16 mouse cellular contexts compared by ENCODE assay signal in the genomic region with DNA sequence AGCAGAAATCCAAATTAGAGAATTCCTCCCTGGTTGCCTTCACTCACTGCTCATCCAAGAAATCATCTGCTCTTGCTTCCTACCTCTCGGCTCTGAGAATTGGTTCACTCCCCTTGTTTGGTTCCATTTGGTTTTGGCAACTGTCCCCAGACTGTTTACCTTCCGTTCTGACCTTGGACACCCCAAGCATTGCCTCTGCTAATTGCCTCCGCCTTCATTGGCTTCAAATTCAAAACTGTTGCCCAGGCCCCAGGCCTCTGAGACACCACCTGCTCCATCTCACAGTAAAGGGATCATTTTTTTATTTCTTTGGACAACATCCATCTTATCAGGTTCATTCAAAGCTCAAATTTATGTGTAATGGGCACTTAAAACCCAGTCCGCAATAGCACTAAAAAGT.
DNase-seq lines count a peak whose midpoint lies in the region; ATAC-seq and TF ChIP-seq lines count a peak whose summit lies in the region.
"Had no signal": no experiment of that assay in that cellular context is flagged by ENCODE, and none has a peak within 500 bp of the region (broad histone marks: within the 10 kb centered on the region; RNA-seq: fewer than 3 reads in every experiment).

No protein-coding gene starts in this region.

- no peak overlapping the region for H3K4me3 ChIP-seq in hindbrain, postnatal 0 days (ENCODE audit: low read length)
- H3K4me3 ChIP-seq in hindbrain, embryonic 10.5 days, result no peak overlapping the region
- H3K4me3 ChIP-seq: heart, embryonic 10.5 days; limb, embryonic 12.5 days; lung, embryonic 15.5 days; midbrain, embryonic 10.5 days had no signal

- no peaks in the 10 kb centered on the region for H3K36me3 ChIP-seq in hindbrain, postnatal 0 days (ENCODE audit: insufficient read depth, low read length)
- no peaks in the 10 kb centered on the region for H3K36me3 ChIP-seq in hindbrain, embryonic 10.5 days
- H3K36me3 ChIP-seq: heart, embryonic 10.5 days; limb, embryonic 12.5 days; lung, embryonic 15.5 days; midbrain, embryonic 10.5 days had no signal

- H3K9ac ChIP-seq in hindbrain, postnatal 0 days (replicated peaks; ENCODE audit: low read length), result no peak overlapping the region
- H3K9ac ChIP-seq: limb, embryonic 12.5 days; lung, embryonic 15.5 days had no signal

- no peaks in the 10 kb centered on the region for H3K4me1 ChIP-seq in hindbrain, postnatal 0 days (ENCODE audit: insufficient read depth, low read length)
- H3K4me1 ChIP-seq in hindbrain, embryonic 10.5 days (replicated peaks), result no peaks in the 10 kb centered on the region; the same call in none of the 2 replicates
- H3K4me1 ChIP-seq: heart, embryonic 10.5 days had no signal

- H3K4me2 ChIP-seq in hindbrain, postnatal 0 days (ENCODE audit: low read depth, low read length), result no peak overlapping the region
- H3K4me2 ChIP-seq: limb, embryonic 12.5 days; lung, embryonic 15.5 days had no signal

- WGBS in hindbrain, postnatal 0 days, result 64% methylated on average over 4 of the region's 4 CpGs
- WGBS in hindbrain, embryonic 10.5 days, result 83% methylated on average over 4 of the region's 4 CpGs

- peak; percentile 33 for DNase-seq in hindbrain, postnatal 0 days (ENCODE audit: low spot score)
- no peak for DNase-seq in hindbrain, embryonic 10.5 days (ENCODE audit: low spot score)
- peak; percentile 8 for DNase-seq in lung, postnatal 10 days
- no peak for DNase-seq in lung, postnatal 14 days
- DNase-seq in cerebellum, adult 9-10 months, result peak; percentile 11
- peak; percentile 11 for DNase-seq in ovary, postnatal 14 days (ENCODE audit: low spot score)
- no peak for DNase-seq in c-Kit-positive CD71-positive TER-119-positive erythroid progenitor cells, embryonic 14.5 days (ENCODE audit: low spot score)
- DNase-seq: embryo, embryonic 11 days; kidney, adult 2 months; right cerebral cortex, postnatal 14 days; thymus, postnatal 4 days had no signal

- no peak for ATAC-seq in hindbrain, postnatal 0 days
- ATAC-seq: hindbrain, embryonic 16.5 days had no signal

- H3K27ac ChIP-seq in hindbrain, postnatal 0 days, result no peak overlapping the region
- H3K27ac ChIP-seq in hindbrain, embryonic 10.5 days, result no peak overlapping the region
- H3K27ac ChIP-seq: heart, embryonic 10.5 days; limb, embryonic 12.5 days; lung, embryonic 15.5 days; midbrain, embryonic 10.5 days had no signal

- H3K9me3 ChIP-seq in hindbrain, postnatal 0 days (ENCODE audit: low read length), result no peaks in the 10 kb centered on the region
- H3K9me3 ChIP-seq in hindbrain, embryonic 10.5 days, result no peaks in the 10 kb centered on the region
- H3K9me3 ChIP-seq: heart, embryonic 10.5 days; limb, embryonic 12.5 days; lung, embryonic 15.5 days; midbrain, embryonic 10.5 days had no signal

- no peaks in the 10 kb centered on the region for H3K27me3 ChIP-seq in hindbrain, postnatal 0 days (ENCODE audit: insufficient read depth, low read length)
- no peaks in the 10 kb centered on the region for H3K27me3 ChIP-seq in hindbrain, embryonic 10.5 days (ENCODE audit: insufficient read depth, poor library complexity, severe bottlenecking)
- H3K27me3 ChIP-seq: limb, embryonic 12.5 days; lung, embryonic 15.5 days had no signal

- TF ChIP-seq CTCF in hindbrain, postnatal 0 days (IDR thresholded peaks at IDR 0.05; ENCODE audit: low read depth), result no peak

Comparison
In these comparisons a context has a peak if more than half of its experiments do, and no peak if none do; other contexts are left out.
1. DNase-seq: peak in hindbrain, postnatal 0 days (single experiment), lung, postnatal 10 days (single experiment), cerebellum, adult 9-10 months (single experiment) and ovary, postnatal 14 days (single experiment); none in hindbrain, embryonic 10.5 days (single experiment), lung, postnatal 14 days (single experiment) and c-Kit-positive CD71-positive TER-119-positive erythroid progenitor cells, embryonic 14.5 days (single experiment).